Mouse (Mus musculus): Measurements from ENCODE around the gene Mical2.

The Mical2 gene

GRCm38 (mm10) chr7:112453805-112454214 lies 228.2 kb downstream of the Mical2 start:
- DNase-seq (ENCODE audit: low read depth, low spot score) = no peak

DNA sequence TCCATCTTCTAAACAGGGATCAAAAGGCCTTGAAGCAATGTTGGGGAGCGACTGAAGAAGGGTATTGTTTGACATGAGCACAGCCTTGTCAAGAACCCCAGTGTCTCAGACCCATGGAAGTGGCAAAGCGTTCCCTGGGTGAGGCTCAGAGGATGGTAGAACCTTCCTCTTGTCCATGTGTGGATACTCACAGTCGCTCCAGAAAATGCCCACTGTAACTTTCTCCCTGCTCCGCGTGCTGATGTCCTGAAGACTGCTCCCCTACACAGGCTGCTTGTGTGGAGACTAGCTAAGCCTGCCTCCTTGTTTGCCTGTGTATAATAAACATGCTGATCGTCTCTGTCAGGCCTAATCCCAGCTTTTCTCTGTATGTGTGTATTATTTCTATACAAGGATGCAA lies 228.7 kb downstream of the Mical2 start:
- no peak for DNase-seq (ENCODE audit: low read depth, low spot score)

- DNase-seq (ENCODE audit: low read depth, low spot score) = no peak
Measured at GRCm38 (mm10) chr7:112454951-112455350, 229.3 kb downstream of the Mical2 start.

DNA sequence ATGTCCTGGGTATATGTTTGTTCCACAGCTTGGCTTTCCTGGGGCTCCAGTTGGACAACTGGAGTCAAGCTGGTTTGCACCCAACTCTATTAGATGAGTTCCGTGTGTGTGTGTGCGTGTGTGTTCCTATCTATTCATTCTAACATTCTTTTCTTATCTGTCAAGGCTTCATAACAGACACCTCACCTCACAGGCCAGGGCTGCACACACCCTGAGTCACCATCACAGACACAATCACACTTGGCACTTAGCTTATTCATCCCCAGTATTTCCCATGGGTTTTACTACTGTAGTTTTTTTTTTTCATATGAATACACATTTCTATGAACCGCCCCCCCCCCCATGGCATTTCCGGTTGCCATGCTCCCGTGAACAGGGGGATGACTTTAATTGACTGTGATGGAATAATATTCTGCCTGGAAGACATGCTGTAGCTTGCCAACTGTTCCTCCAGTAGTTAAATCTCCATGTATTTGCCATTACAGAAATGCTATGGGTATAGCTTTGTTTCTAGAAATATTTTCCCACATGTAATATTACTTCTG lies 230.0 kb downstream of the Mical2 start:
- DNase-seq (ENCODE audit: low read depth, low spot score) = no peak

- no peak for DNase-seq (ENCODE audit: low read depth, low spot score)
Measured at GRCm38 (mm10) chr7:112457373-112457772, 231.7 kb downstream of the Mical2 start.

- no peak for DNase-seq (ENCODE audit: low read depth, low spot score)
Measured at GRCm38 (mm10) chr7:112457920-112458319, 232.3 kb downstream of the Mical2 start.

GRCm38 (mm10) chr7:112458440-112458839 lies 232.8 kb downstream of the Mical2 start:
- DNase-seq (ENCODE audit: low read depth, low spot score) = no peak
